Mouse (Mus musculus) kidney, postnatal 0 days (tissue): ENCODE results near the gene Lrif1. TPM values are rescaled to one million over a fixed set of nuclear protein-coding genes. Genes with fewer than 3 reads are reported as not detected.
"Not testable (repeated sequence)": the region's sequence is repeated elsewhere in the genome, so short reads cannot be mapped to it uniquely, and the experiment has no call there.

ENCODE experiments used
- ATAC-seq: fragments of 200-750 bp; cut with Nextera tagmentation; replicated peaks from 2 replicates; pipeline ENCODE4 v1.8.0; 2017; ENCODE audit warnings: low read depth, moderate number of reproducible peaks, moderate TSS enrichment, moderate library complexity; ENCODE audit not compliant: low FRiP score
- DNase-seq: peaks from one replicate; pipeline ENCODE4 v3.0.0-alpha.2; 2016; ENCODE audit warnings: low spot score
- H3K27ac ChIP-seq: fragments of 300-500 bp; sonication (generic); 2 replicates; pipeline ENCODE4 v1.5.1; 2014; ENCODE audit warnings: mild to moderate bottlenecking
- H3K27me3 ChIP-seq: fragments of 300-500 bp; sonication (generic); 2 replicates; pipeline ENCODE4 v1.6.1; 2014; ENCODE audit warnings: low read length, mixed read lengths; ENCODE audit not compliant: insufficient read depth
- H3K36me3 ChIP-seq: fragments of 300-500 bp; sonication (generic); 2 replicates; pipeline ENCODE4 v1.6.1; 2014; ENCODE audit warnings: low read length, mixed read lengths; ENCODE audit not compliant: insufficient read depth
- H3K4me1 ChIP-seq: fragments of 300-500 bp; sonication (generic); replicated peaks from 2 replicates; pipeline ENCODE4 v1.6.1; 2014; ENCODE audit warnings: antibody characterized with exemption, low read length, mixed read lengths; ENCODE audit not compliant: insufficient read depth
- H3K4me2 ChIP-seq: fragments of 300-500 bp; sonication (generic); 2 replicates; pipeline ENCODE4 v1.6.1; 2014; ENCODE audit warnings: mild to moderate bottlenecking, low read length, moderate library complexity, mixed read lengths
- H3K4me3 ChIP-seq: fragments of 300-500 bp; sonication (generic); replicated peaks from 2 replicates; pipeline ENCODE4 v1.5.1; 2014; ENCODE audit warnings: low read depth, low read length
- H3K9ac ChIP-seq: fragments of 300-500 bp; sonication (generic); 2 replicates; pipeline ENCODE4 v1.6.1; 2014; ENCODE audit warnings: low read depth, low read length
- H3K9me3 ChIP-seq: fragments of 300-500 bp; sonication (generic); replicated peaks from 2 replicates; pipeline ENCODE4 v1.6.1; 2016; ENCODE audit warnings: low read length, inconsistent platforms, mixed read lengths
- CTCF ChIP-seq: IDR thresholded peaks from 2 replicates; pipeline ENCODE4 v1.5.1; 2016; ENCODE audit warnings: antibody characterized with exemption, low read depth, mild to moderate bottlenecking, moderate library complexity
- WGBS: fragments of 180-500 bp; shearing (Covaris S2); extraction: QIAGEN DNeasy Blood & Tissue Kit; methylation state at CpG from one replicate; pipeline ENCODE4 v1.1.7; 2014; 5-methylcytosine and 5-hydroxymethylcytosine counted together
- polyA plus RNA-seq: library from polyadenylated mRNA; unstranded; fragments of >200 nt; fragmentation: Nextera tagmentation; extraction: Ambion mirVana; gene quantifications from 2 replicates; pipeline ENCODE4 v1.2.1, GENCODE M21; 2015

Lrif1 gene
- 17.8 and 20.2 TPM in 2 replicates for polyA plus RNA-seq

DNA sequence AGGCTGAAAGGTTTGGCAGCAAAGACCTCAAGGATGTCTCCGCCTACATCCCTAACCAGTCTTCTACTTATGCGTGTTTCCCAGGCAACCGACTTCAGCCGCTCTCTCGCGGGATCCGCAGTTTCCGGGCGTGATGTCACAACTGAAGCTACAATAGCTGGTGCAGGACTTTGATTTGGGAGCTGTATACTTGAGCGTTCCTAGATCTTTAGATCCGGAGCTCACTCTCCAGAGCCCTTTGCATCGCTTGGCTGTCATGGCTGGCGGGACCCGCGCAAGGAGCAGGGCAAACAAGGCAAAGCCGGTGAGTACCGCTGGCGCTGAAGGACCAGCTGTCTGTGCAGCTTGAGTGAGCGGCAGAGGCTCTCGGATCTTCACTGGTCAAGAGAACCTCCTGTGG, at the start of gene Lrif1:
Lrif1 (plus strand) TSS at position 158 of the 400 bp plus-strand sequence.
- H3K4me2 ChIP-seq: peak within 1 kb of the TSS; percentile 73
- no peaks in the 10 kb centered on the region for H3K9me3 ChIP-seq
- H3K4me1 ChIP-seq: no peaks in the 10 kb centered on the region
- DNase-seq: peak; percentile 87
- H3K36me3 ChIP-seq: no peaks in the 10 kb centered on the region
- H3K4me3 ChIP-seq: peak within 1 kb of the TSS; percentile 50
- H3K9ac ChIP-seq: peak within 1 kb of the TSS; percentile 75
- no peak for TF ChIP-seq CTCF
- ATAC-seq: peak; percentile 98
- H3K27ac ChIP-seq: no peak within 1 kb of the TSS; the same call in 1 of the 2 replicates
- WGBS: 1% methylated on average over 20 of the region's 20 CpGs
- H3K27me3 ChIP-seq: no peaks in the 10 kb centered on the region

DNA sequence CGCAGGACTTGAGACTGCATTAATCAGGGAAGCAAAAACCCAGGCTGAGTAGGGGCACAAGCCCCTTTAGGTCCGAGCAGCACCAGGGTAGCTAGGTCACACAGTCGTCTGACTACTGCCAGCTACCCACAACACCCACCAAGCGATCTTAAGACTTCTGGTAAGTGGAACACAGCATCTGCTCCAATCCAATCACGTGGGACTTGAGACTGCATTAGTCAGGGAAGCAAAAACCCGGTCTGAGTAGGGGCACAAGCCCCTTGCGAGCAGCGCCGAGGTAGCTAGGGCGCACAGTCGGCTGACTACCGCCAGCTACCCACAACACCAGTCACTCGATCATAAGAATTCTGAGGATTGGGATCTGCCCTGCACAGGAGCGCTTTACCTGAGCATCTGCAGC, 12.0 kb upstream of the Lrif1 start:
- not testable (repeated sequence) for H3K4me3 ChIP-seq, H3K36me3 ChIP-seq, H3K27ac ChIP-seq, H3K9ac ChIP-seq, ATAC-seq, H3K9me3 ChIP-seq, H3K4me1 ChIP-seq, H3K4me2 ChIP-seq, DNase-seq, H3K27me3 ChIP-seq
- WGBS: 76% methylated on average over 14 of the region's 14 CpGs

DNA sequence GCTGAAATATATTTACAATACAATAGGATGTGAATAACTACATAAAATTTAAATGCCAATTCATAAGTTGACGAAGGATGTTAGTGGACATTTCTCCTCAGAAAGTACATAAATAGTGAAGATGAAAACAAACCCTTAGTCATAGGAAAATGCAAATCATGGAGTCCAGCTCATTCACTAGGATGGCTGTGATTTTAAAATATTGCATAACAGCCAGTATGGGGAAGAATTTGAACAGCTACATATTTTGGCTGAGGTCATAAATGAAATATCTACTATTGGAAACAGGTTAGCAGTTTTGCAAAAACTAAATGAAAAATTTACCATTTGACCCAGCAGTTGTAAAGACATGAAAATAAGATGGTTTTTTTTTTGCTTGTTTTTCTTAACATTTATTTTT, 594 bp downstream of the Lrif1 start:
- no peak overlapping the region for H3K27ac ChIP-seq
- peak overlapping the region; percentile 75 for H3K9ac ChIP-seq
- no peaks in the 10 kb centered on the region for H3K36me3 ChIP-seq
- no peaks in the 10 kb centered on the region for H3K9me3 ChIP-seq
- ATAC-seq: no peak
- TF ChIP-seq CTCF: no peak
- H3K4me2 ChIP-seq: peak overlapping the region; percentile 73
- WGBS: 26% methylated on average over 1 of the region's 1 CpGs
- peak overlapping the region; percentile 50 for H3K4me3 ChIP-seq
- H3K4me1 ChIP-seq: no peaks in the 10 kb centered on the region
- DNase-seq: no peak
- no peaks in the 10 kb centered on the region for H3K27me3 ChIP-seq

DNA sequence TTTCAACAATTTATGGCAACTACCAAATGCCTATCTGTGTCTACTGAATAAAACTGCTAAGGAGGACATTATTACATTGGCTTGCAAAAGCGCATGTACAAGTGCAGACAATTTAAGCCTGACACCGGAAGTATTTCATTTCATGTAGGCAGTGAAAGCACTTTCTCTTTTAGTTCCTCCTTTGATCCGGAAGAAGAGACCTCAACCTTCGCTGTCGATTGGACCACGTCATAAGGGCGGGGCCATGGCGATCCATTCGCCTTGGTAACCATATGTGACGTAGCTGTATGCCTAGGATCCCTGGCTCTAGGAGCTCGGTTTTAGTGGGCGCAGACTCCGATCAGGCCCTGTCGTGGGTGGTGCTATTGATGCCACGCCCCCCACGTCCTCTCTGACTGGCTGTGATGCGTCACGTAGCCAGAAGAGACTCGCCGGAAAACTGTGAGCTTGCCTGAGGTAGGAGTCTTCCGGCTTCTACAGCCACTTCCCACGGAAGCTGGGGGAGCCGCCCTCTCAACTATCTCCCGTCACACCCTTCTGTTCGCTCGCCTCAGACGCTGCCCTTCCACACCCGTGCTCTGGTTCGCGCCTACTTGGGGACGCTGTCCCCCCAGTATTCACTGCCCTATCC, 36.7 kb downstream of the Lrif1 start:
- no peak for TF ChIP-seq CTCF
- ATAC-seq (peak; percentile 100), DNase-seq (peak; percentile 99)
- Histone ChIP-seq H3K4me1 (no peaks in the 10 kb centered on the region), H3K9ac (peak overlapping the region; percentile 65), H3K27me3 (no peaks in the 10 kb centered on the region), H3K4me3 (peak overlapping the region; percentile 56), H3K9me3 (no peaks in the 10 kb centered on the region), H3K36me3 (no peaks in the 10 kb centered on the region), H3K27ac (peak overlapping the region; percentile 91), H3K4me2 (peak overlapping the region; percentile 58)
- 2% methylated on average over 31 of the region's 31 CpGs for WGBS

DNA sequence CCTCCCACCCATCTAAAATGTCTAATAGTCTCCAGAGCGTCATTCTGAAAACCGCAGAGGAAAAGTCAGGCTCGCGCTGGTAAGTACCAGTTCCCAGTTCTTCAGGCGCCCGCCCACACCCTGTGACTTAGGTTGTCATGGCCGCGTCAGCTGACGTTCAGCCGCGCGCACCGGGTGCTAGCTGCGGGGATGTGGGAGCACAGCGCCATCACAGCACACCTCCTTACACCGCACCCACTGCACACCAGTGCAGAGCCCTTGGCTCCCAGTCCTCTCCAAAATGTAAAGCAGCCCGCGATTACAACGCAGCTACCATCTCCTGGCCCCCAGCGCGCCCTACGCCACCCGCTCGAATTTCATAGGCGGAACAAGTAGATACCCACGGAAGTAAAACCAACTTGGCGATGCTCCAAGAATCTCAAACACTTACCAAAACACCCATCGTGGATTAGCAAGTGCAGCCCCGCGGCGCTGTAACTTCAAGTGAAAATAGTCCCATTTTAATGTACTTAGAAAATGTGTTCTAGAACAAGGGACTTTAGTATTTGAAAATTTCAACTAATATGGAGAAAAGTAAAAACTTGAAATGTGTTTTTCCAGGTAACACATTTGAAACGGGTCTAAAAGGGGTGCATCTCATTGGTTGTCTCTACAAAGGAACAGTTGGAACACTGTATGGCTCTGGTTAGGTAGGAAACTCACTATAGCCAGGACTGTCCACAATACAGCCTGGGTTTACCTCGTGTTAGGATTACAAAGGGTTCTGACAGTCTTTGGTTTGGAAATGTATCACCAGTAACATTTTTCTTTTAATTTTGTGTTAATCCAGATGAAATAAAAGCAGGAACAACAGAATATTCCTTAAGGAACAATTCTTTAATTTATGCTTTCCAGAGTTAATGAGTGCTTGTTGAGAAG, 37.5 kb downstream of the Lrif1 start:
- WGBS: 1% methylated on average over 33 of the region's 33 CpGs
- peak overlapping the region; percentile 91 for H3K27ac ChIP-seq
- H3K36me3 ChIP-seq: no peaks in the 10 kb centered on the region
- peak overlapping the region; percentile 65 for H3K9ac ChIP-seq
- H3K9me3 ChIP-seq: no peaks in the 10 kb centered on the region
- peak; percentile 92 for DNase-seq
- no peaks in the 10 kb centered on the region for H3K4me1 ChIP-seq
- H3K27me3 ChIP-seq: no peaks in the 10 kb centered on the region
- peak overlapping the region; percentile 56 for H3K4me3 ChIP-seq
- ATAC-seq: peak; percentile 93
- TF ChIP-seq CTCF: peak; percentile 33; the same call in 1 of the 2 replicates
- peak overlapping the region; percentile 58 for H3K4me2 ChIP-seq

DNA sequence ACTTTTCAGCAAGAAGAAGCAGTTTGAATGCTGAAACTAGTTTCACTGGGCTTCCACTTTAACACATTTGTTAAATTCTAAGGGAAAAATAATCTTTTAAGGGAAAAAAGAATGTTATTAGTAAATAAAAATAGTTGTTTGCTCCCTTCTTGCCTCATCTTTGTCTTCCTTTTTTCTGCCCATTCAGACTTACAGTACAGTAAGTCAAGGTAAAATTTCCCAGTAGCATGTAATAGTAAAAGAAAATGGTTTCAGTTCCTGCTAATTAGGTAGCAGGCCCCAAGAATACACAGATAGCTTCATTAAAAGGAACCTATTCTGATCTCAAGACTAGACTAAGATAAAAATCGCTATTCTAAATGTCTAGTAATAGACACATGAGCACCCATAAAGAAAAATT, 71.1 kb downstream of the Lrif1 start:
- 63% methylated on average over 1 of the region's 1 CpGs for WGBS
- H3K4me1 ChIP-seq: no peaks in the 10 kb centered on the region
- H3K9me3 ChIP-seq: no peaks in the 10 kb centered on the region
- H3K4me2 ChIP-seq: no peak overlapping the region
- no peaks in the 10 kb centered on the region for H3K27me3 ChIP-seq
- H3K9ac ChIP-seq: no peak overlapping the region
- no peak overlapping the region for H3K27ac ChIP-seq
- no peak for TF ChIP-seq CTCF
- H3K36me3 ChIP-seq: no peaks in the 10 kb centered on the region
- H3K4me3 ChIP-seq: no peak overlapping the region
- DNase-seq: no peak
- ATAC-seq: no peak
